Mouse (Mus musculus) forebrain, postnatal 0 days (tissue): ENCODE data around the gene Ccr7. TPM values are rescaled to one million over a fixed set of nuclear protein-coding genes. Genes with fewer than 3 reads are reported as not detected.

Source experiments
- ATAC-seq: fragments of 200-750 bp; cut with Nextera tagmentation; 2 replicates; pipeline ENCODE4 v1.8.0; 2017; ENCODE audit warnings: mild to moderate bottlenecking, moderate library complexity
- DNase-seq: peaks from one replicate; pipeline ENCODE4 v3.0.0-alpha.2; 2015
- H3K27ac ChIP-seq: fragments of 300-500 bp; sonication (generic); 2 replicates; pipeline ENCODE4 v1.5.1; 2014; ENCODE audit warnings: low read depth, mild to moderate bottlenecking, antibody characterized with exemption, low read length, moderate library complexity, mixed read lengths
- H3K27me3 ChIP-seq: fragments of 300-500 bp; sonication (generic); 2 replicates; pipeline ENCODE4 v1.6.1; 2014; ENCODE audit warnings: mild to moderate bottlenecking, low read length, mixed read lengths; ENCODE audit not compliant: insufficient read depth
- H3K36me3 ChIP-seq: fragments of 300-500 bp; sonication (generic); 2 replicates; pipeline ENCODE4 v1.6.1; 2014; ENCODE audit warnings: mild to moderate bottlenecking, moderate library complexity; ENCODE audit not compliant: insufficient read depth
- H3K4me1 ChIP-seq: fragments of 300-500 bp; sonication (generic); 2 replicates; pipeline ENCODE4 v1.6.1; 2014; ENCODE audit warnings: antibody characterized with exemption; ENCODE audit not compliant: insufficient read depth
- H3K4me2 ChIP-seq: fragments of 300-500 bp; sonication (generic); 2 replicates; pipeline ENCODE4 v1.6.1; 2014; ENCODE audit warnings: low read depth, mild to moderate bottlenecking, moderate library complexity
- H3K4me3 ChIP-seq: fragments of 300-500 bp; sonication (generic); 2 replicates; pipeline ENCODE4 v1.5.1; 2014; ENCODE audit warnings: low read depth, low read length, mixed read lengths
- H3K9ac ChIP-seq: fragments of 300-500 bp; sonication (generic); 2 replicates; pipeline ENCODE4 v1.6.1; 2014; ENCODE audit warnings: mild to moderate bottlenecking
- H3K9me3 ChIP-seq: fragments of 300-500 bp; sonication (generic); 2 replicates; pipeline ENCODE4 v1.6.1; 2016; ENCODE audit warnings: low read length
- CTCF ChIP-seq: sonication (generic); IDR thresholded peaks from 2 replicates; pipeline ENCODE4 v1.5.1; 2016; ENCODE audit warnings: antibody characterized with exemption, control low read depth, low read depth
- WGBS: fragments of 180-500 bp; shearing (Covaris S2); extraction: QIAGEN DNeasy Blood & Tissue Kit; methylation state at CpG from one replicate; pipeline ENCODE4 v1.1.7; 2014; 5-methylcytosine and 5-hydroxymethylcytosine counted together
- polyA plus RNA-seq: library from polyadenylated mRNA; unstranded; fragments of >200 nt; fragmentation: Nextera tagmentation; extraction: Ambion mirVana; gene quantifications from 2 replicates; pipeline ENCODE4 v1.2.1, GENCODE M21; 2015
- total RNA-seq: library from RNA; depleted of rRNA; stranded (reverse); fragments of >200 nt; gene quantifications from 2 replicates; pipeline ENCODE4 v1.2.3, GENCODE M21; 2014; rRNA removed

The Ccr7 gene
- total RNA-seq (0.38 TPM in 1 of 2 replicates, not detected in the other), polyA plus RNA-seq (0.06 and 0.17 TPM in 2 replicates)

GRCm38 (mm10) chr11:99154987-99155641 lies at the start of gene Ccr7:
TSS of gene Ccr7 (minus strand) at chr11:99155077.
- H3K27me3 ChIP-seq = no peaks in the 10 kb centered on the region
- no peak within 1 kb of the TSS for H3K4me2 ChIP-seq
- H3K9ac ChIP-seq = no peak within 1 kb of the TSS
- WGBS = 77% methylated on average over 12 of the region's 12 CpGs
- TF ChIP-seq CTCF = no peak
- no peaks in the 10 kb centered on the region for H3K9me3 ChIP-seq
- no peaks in the 10 kb centered on the region for H3K4me1 ChIP-seq
- H3K4me3 ChIP-seq = no peak within 1 kb of the TSS
- no peaks in the 10 kb centered on the region for H3K36me3 ChIP-seq
- no peak within 1 kb of the TSS for H3K27ac ChIP-seq
- no peak for ATAC-seq
- DNase-seq = no peak

DNA sequence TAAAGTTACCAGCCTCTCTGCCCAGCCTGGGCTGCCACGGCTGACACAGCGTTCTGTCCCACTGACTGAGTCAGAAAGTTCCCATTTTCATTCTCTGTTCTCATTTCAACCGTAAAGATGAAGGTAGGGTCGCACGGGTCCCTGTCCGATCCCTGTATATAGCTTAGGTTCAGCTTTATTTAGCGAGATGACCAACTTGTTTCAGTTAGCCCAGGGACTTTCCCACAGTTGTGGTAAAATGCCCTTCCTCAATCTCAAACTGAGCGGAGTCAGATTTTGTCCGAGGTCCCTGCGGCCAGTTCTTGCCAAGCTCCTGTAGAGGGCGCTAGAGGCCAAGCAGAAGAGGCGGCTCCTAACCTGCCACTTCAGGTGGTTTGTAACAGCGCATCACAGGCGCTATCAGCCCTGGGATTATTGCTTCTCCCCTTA lies 34.3 kb upstream of the Ccr7 start:
- 22% methylated on average over 14 of the region's 14 CpGs for WGBS
- Histone ChIP-seq H3K9ac (no peak overlapping the region), H3K4me3 (no peak overlapping the region), H3K27ac (no peak overlapping the region), H3K9me3 (no peaks in the 10 kb centered on the region), H3K27me3 (peaks cover 3% of the 10 kb centered on the region; the same call in 1 of the 2 replicates), H3K4me2 (no peak overlapping the region), H3K36me3 (no peaks in the 10 kb centered on the region), H3K4me1 (no peaks in the 10 kb centered on the region)
- DNase-seq (peak; percentile 55), ATAC-seq (no peak)
- peak; percentile 79 for TF ChIP-seq CTCF

DNA sequence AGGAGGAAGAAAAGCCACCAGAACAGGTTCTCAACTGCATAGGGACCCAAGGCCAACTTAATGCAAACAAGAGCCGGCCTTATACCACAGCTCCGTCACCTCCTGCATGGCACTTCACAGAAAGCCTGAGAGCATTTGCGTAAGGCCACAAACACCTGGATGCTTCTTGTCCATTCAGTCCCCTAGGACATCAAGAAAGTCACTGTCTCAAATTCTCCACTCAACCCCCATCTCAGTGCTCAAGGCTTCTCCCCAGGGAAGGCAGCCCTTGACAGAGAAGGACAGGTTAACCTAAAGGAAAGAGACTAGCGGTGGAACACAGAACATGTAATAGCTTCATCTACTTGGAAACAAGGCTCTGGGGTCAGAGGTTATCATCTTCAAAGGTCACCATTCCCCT lies 32.5 kb upstream of the Ccr7 start:
- no peak overlapping the region for H3K4me2 ChIP-seq
- H3K4me1 ChIP-seq = no peaks in the 10 kb centered on the region
- 93% methylated on average over 4 of the region's 4 CpGs for WGBS
- peaks cover 3% of the 10 kb centered on the region; the same call in 1 of the 2 replicates for H3K27me3 ChIP-seq
- DNase-seq (no peak), ATAC-seq (no peak)
- no peak overlapping the region for H3K9ac ChIP-seq
- no peaks in the 10 kb centered on the region for H3K9me3 ChIP-seq
- no peak overlapping the region for H3K27ac ChIP-seq
- H3K36me3 ChIP-seq = no peaks in the 10 kb centered on the region
- no peak overlapping the region for H3K4me3 ChIP-seq
- TF ChIP-seq CTCF = no peak

DNA sequence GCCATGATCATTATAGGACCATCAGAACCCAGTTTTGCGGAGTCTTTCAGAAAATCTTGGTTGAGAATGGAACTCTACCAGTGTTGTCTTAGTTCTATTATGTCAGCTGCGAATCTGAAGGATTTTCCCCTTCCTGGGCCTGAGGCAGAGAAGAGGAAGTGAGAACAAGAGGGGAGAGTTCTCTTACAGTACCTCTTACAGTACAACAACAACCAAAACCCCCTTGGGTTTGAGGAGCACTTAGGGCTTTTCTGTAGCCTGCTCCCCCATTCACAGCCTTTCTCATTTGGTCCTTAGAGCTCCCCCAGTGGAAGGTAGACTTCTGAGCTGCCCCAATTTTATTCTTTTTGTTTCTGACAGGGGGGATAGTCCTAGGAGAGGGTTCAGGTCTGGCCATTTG lies 32.0 kb upstream of the Ccr7 start:
- Histone ChIP-seq H3K9ac (no peak overlapping the region), H3K9me3 (no peaks in the 10 kb centered on the region), H3K27me3 (peaks cover 3% of the 10 kb centered on the region; the same call in 1 of the 2 replicates), H3K4me2 (no peak overlapping the region), H3K4me3 (no peak overlapping the region), H3K4me1 (no peaks in the 10 kb centered on the region), H3K36me3 (no peaks in the 10 kb centered on the region), H3K27ac (no peak overlapping the region)
- ATAC-seq (no peak), DNase-seq (no peak)
- WGBS = 71% methylated on average over 2 of the region's 2 CpGs
- no peak for TF ChIP-seq CTCF

DNA sequence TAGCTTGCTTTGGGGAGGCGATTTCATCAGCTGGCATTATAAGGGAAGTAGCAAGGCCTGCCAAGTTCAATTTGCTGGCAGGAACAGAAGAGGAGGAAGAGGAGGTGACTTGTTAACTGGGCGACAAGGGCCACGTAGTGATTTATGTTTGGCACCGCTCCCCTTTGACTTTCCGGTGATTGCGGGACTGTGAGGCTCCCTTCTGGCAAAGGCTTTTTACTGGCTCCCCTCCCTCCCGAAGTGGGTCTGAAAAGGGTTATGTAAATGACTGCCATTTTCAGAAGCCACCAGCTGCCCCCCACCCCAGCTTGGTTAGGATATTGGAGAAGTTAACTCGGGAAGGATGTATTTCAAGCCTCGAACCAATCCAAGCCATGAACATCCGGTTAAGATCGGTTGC lies 27.7 kb upstream of the Ccr7 start:
- DNase-seq (peak; percentile 20), ATAC-seq (0 out of 2 replicates have a peak, but pooled peaks have one; percentile 27)
- Histone ChIP-seq H3K4me1 (no peaks in the 10 kb centered on the region), H3K4me2 (no peak overlapping the region), H3K9me3 (no peaks in the 10 kb centered on the region), H3K27me3 (no peaks in the 10 kb centered on the region), H3K27ac (no peak overlapping the region), H3K36me3 (no peaks in the 10 kb centered on the region), H3K9ac (no peak overlapping the region), H3K4me3 (no peak overlapping the region)
- 52% methylated on average over 11 of the region's 11 CpGs for WGBS
- TF ChIP-seq CTCF = no peak

DNA sequence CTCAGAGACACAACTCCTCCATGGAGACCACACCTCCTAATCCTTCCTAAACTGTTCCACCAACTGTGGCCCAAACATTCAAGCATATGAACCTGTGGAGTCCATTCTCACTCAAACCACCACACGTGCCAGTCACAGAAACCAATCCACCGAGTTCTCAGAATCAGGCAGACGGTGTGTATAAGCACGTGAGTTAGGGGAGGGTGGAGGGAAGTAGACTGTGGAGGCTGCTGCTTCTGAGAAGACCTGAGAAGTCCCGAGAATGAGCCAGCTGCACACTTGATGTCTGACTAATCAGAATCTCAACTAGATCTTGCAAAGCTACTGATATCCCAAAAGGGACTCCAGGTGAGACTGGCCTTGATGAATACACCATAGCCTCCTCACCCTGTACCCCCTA lies 25.2 kb upstream of the Ccr7 start:
- Histone ChIP-seq H3K9me3 (no peaks in the 10 kb centered on the region), H3K27ac (no peak overlapping the region), H3K27me3 (no peaks in the 10 kb centered on the region), H3K4me3 (no peak overlapping the region), H3K9ac (no peak overlapping the region), H3K4me2 (no peak overlapping the region), H3K36me3 (no peaks in the 10 kb centered on the region), H3K4me1 (no peaks in the 10 kb centered on the region)
- TF ChIP-seq CTCF = no peak
- DNase-seq (no peak), ATAC-seq (no peak)
- 87% methylated on average over 5 of the region's 5 CpGs for WGBS

DNA sequence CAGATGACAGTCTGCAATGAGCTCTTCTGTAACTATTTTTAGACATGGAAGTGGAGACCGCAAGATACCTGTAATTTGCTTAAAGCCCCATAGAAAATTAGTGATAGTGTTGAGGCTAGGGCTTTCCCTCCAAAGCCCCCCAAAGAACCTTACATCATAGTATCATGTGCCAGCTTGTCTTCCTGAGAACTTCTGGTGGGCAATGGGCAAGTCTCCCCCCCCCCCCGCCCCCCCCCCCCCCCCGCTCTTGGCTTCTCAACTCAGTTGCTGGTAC lies 23.0 kb upstream of the Ccr7 start:
- H3K27me3 ChIP-seq = no peaks in the 10 kb centered on the region
- no peak for DNase-seq
- ATAC-seq = no peak
- H3K4me1 ChIP-seq = no peaks in the 10 kb centered on the region
- TF ChIP-seq CTCF = no peak
- no peaks in the 10 kb centered on the region for H3K36me3 ChIP-seq
- H3K4me2 ChIP-seq = no peak overlapping the region
- no peak overlapping the region for H3K4me3 ChIP-seq
- H3K27ac ChIP-seq = no peak overlapping the region
- H3K9ac ChIP-seq = no peak overlapping the region
- 55% methylated on average over 3 of the region's 3 CpGs for WGBS
- H3K9me3 ChIP-seq = no peaks in the 10 kb centered on the region
